Mouse (Mus musculus): Measurements from ENCODE around the gene Frat2.
"Not testable (repeated sequence)": the region's sequence is repeated elsewhere in the genome, so short reads cannot be mapped to it uniquely, and the experiment has no call there.

Frat2 gene

DNA sequence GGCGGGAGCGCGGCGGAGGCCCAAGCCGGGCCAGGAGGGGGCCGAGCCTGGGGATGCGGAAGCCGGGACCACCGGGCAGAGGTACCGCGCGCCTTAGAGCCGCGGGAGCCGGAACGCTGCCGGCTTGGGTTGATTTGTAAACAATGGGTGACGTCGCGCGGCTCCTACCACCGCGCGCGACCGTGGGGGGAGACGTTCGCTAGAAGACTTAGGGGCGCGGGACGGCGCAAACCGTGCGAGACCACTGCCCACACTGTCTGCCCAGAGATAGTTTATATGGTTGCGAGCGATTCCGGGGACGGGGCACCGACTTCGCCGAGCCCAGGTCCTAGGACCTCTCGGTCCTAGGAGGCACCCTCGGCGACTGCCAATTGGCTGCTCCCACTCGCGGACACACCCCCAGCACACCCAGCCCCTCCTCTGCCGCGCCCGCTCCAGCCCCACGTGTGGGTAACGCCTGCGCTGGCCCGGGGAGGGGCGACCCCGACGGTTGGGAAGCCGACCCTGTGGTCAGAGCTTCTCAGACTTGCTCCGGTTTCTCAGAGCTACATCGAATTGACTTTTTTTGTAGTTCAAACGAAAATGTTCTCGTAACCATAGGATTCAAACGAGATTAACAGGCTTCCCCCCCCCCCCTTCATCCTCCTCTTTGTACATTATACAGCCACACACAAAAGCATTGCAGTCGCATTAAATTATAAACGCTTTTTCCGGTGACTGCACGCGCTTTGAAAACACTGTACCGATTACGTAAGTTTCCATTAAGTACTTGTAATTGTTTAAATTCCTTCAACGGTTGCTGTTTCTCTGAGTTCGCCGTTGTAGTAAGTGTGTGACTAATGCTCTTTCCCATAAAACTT, at the start of gene Frat2:
TSS of gene Frat2 (minus strand) at position 141 of the 860 bp plus-strand sequence.
- DNase-seq (ENCODE audit: low spot score in 2 of 2), result peak; percentile 81 to 84

DNA sequence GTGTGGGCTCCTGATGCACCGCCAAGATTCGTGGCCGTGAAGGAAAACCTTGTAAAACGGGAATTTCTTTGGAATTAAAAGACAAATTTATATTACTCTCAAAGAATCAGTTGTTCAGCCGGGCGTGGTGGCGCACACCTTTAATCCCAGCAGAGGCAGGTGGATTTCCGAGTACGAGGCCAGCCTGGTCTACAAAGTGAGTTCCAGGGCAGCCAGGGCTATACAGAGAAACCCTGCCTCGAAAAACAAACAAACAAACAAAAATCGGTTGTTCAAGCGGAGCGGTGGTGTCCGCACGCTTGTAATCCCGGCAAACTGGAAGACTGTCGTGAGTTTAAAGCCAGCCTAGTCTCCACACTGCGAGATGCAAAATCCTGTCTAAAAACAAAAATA, 48.4 kb upstream of the Frat2 start:
- DNase-seq (ENCODE audit: low spot score in 2 of 2), result no peak

DNA sequence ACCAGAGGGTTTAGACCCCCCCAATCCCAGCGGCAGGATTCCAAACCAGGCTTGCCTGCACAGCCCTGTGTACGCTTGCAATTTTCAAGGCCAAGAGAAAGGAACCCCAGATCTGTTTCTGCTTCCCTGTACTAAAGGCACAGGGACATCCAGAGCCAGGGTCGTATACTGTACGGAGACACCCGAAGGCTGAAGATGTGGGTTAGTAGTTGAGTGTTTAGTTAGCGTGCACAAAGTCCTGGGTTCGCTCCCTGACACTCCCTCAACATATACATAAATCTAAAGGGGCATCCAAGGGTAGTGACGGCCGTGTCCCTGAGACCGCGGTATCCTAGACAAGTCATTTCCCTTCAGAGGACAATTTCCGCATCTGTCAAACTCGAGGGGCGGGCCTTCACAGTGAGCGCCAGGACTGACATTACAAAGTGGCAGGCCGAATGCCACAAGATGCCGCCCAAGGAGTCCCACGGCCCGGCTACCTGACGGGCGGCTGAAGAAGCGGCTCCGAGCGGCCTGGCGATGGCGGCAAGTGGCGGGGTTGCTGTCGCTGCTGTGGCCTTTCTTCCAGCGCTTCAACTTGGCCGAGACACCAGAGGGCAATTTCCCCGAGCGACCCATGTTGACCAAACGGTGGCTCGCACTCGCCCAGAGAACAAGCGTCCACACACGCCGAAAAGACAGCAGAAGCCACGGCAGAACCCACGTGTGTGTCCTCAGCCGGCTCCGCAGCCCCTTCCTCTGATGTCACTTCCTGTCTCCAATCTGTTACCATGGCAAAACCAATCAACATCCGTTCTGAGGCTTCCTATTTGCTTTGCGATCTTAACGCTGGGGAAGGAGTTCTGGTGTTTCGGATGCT, 47.8 kb upstream of the Frat2 start, which contains the start of gene Rrp12:
TSS of gene Rrp12 (minus strand) at position 714 of the 859 bp plus-strand sequence.
- DNase-seq (ENCODE audit: low spot score in 2 of 2), result peak; percentile 74 to 86

DNA sequence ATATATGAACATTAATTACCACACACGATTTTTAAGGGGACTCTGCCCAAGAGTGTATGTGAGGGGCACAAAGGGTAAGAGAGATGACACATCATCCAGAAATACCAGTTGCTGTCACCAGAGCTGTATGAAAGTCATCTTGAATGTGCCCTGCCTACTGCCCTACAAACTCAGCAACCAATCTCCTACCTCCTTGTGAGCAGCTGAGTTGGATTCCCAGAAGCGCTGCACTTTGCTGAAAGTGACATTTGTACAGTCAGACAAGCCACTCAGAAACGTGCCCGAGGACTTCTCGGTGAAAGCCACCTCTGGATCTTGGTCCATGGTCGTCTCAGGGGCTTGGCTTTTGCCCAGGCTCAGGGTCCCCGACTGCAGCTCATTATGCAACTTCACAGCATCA, 47.0 kb upstream of the Frat2 start:
- no peak for DNase-seq (ENCODE audit: low spot score in 2 of 2)

- no peak for DNase-seq (ENCODE audit: low spot score in 2 of 2)
These were observed 40.3 kb upstream of the Frat2 start for GRCm38 (mm10) chr19:41888191-41888590.

- no peak for DNase-seq (ENCODE audit: low spot score in 2 of 2)
These were observed 36.0 kb upstream of the Frat2 start for GRCm38 (mm10) chr19:41883882-41884281.

GRCm38 (mm10) chr19:41881842-41882241, 33.9 kb upstream of the Frat2 start:
- no peak for DNase-seq (ENCODE audit: low spot score in 2 of 2)

- DNase-seq (ENCODE audit: low spot score in 2 of 2), result no peak
These were observed 26.4 kb upstream of the Frat2 start for GRCm38 (mm10) chr19:41874356-41874755.

- peak in 1 of 2 experiments; percentile 21 for DNase-seq (ENCODE audit: low spot score in 2 of 2)
These were observed 24.4 kb upstream of the Frat2 start for GRCm38 (mm10) chr19:41872285-41872684.

DNA sequence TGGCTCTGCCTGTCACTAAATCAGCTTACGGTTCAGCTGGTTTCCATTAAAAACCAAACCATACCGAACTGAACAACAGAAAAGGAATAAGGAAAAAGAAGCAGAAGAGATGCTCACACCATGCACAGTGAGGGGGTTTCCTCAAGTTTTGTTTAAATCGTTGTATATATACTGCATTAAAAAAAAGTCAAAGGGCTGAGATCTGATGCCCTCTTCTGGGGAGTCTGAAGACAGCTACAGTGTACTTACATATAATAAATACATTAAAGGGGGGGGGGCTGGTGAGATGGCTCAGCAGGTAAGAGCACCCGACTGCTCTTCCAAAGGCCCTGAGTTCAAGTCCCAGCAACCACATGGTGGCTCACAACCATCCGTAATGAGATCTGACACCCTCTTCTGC, 22.0 kb upstream of the Frat2 start:
- DNase-seq (ENCODE audit: low spot score in 2 of 2), result not testable (repeated sequence)

DNA sequence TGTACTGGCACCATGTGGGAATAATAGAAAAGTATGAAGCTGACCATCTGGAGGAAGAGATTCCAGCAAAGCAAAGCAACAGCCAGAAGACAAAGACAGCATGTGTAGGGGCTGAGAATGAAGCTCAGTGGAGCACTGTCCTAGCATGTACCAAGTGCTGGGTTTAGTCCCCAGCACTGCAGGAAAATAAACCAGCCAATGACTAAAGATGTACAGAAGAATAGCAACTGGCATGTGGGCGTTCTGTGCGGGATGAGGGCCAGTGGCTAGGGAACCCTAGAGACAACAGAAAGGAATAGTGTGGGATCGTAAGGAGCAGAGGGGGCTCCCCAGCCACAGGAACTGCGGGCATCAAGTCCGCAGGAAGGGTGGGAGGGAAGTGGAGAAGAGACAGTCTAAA, 21.4 kb upstream of the Frat2 start:
- peak; percentile 30 to 31 for DNase-seq (ENCODE audit: low spot score in 2 of 2)

- no peak for DNase-seq (ENCODE audit: low spot score in 2 of 2)
These were observed 18.8 kb upstream of the Frat2 start for GRCm38 (mm10) chr19:41866707-41867106.

GRCm38 (mm10) chr19:41857816-41858310, 9.9 kb upstream of the Frat2 start:
- no peak for DNase-seq (ENCODE audit: low spot score in 2 of 2)

- no peak for DNase-seq (ENCODE audit: low spot score in 2 of 2)
These were observed 9.3 kb upstream of the Frat2 start for GRCm38 (mm10) chr19:41857086-41857762.

- DNase-seq (ENCODE audit: low spot score in 2 of 2), result no peak
These were observed 4.5 kb upstream of the Frat2 start for GRCm38 (mm10) chr19:41852423-41852822.

DNA sequence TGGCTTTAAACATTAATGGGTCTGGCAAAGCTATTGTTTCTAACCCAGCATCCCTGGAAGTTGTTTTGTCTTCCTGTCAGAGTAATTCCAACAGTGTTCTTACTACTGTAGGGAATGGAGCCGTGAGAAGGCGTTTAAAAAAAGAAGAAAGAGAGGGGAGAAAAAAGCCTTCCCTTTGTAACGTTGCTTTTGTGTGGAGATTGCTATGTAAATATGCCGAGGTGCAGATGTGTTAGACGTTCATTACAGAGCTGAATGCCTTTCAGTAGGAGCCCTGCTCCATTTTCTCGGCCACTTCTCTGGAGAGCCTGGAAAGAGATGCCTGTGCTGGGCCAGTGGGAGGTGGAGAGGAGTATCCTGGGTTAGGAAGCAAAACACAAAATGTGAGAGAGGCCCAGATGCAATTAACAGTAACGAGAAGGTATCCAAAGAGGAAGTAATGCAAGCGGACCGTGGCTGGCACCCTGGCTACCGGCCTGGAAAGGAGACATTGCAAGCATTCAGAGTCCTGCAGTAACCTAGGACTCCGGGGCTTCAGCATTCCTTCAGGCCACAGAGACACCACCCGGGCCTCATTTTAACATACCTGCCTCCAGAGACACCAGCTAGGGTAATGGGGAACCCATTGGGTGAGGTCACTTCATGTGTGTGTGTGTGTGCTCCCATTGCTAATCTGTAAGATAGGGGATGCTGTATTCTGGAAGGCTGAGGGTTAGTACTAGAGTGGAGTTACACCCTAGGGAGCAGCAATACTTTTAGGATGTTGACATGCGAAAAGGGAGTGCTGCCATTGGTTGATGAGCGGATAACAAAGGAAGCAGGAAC, 3.0 kb upstream of the Frat2 start:
- no peak for DNase-seq (ENCODE audit: low spot score in 2 of 2)

- no peak for DNase-seq (ENCODE audit: low spot score in 2 of 2)
These were observed 2.2 kb upstream of the Frat2 start for GRCm38 (mm10) chr19:41850021-41850718.

DNA sequence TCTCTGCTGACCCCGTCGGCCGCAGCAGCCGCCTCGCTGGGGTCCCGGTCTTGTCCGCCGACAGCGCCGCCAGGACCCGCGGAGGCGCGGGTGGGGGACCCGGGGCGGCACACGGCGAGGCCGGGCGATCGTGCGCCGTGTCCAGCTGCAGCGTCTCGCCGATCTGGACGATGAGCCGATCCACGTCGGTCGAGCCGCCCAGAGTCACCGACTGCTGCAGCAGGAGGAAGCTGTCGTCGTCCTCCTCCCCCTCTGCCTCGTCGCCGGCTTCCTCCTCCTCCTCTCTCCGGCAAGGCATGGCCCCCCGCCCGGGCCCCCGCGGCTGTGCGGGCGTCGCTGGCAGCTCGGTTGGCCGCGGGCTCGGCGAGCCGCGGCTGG, 329 bp downstream of the Frat2 start:
- peak in 1 of 2 experiments; percentile 44 for DNase-seq (ENCODE audit: low spot score in 2 of 2)

DNA sequence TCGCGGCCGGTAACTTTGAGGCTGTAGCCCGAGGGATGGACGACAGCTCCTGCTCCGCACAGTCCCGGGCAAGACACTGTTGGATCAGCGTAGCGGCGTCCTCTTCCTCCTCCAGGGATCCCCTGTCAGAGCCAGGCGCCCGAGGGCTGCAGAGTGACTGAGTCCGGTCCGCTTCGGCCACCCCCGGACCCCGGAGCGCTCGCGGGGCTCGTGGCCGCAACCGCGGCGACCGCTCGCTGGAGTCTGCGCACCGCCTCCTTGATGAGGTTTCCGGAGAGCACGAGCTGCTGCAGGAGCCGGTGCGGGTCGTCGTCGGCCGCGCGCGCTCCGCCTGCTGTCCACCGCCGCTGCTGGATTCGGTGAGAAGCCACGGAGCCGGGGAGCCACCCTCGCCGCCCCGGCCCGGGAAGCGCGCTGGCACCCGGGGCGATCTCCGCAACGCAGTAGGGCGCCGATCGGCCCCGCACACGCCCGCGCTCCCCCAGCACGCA, 796 bp downstream of the Frat2 start:
- no peak for DNase-seq (ENCODE audit: low spot score in 2 of 2)

Measured in right cerebral cortex, postnatal 36 days (tissue).